Mouse (Mus musculus) midbrain, postnatal 0 days (tissue): ENCODE measurements around the gene Mgat5. TPM values are rescaled to one million over a fixed set of nuclear protein-coding genes. Genes with fewer than 3 reads are reported as not detected.

ENCODE experiments used
- ATAC-seq: fragments of 200-750 bp; cut with Nextera tagmentation; 2 replicates; pipeline ENCODE4 v1.8.0; 2017; ENCODE audit warnings: moderate number of reproducible peaks, mild to moderate bottlenecking, moderate TSS enrichment, moderate library complexity; ENCODE audit not compliant: low FRiP score
- DNase-seq: peaks from one replicate; pipeline ENCODE4 v3.0.0-alpha.2; 2015; ENCODE audit warnings: low spot score
- H3K27ac ChIP-seq: fragments of 300-500 bp; sonication (generic); 2 replicates; pipeline ENCODE4 v1.5.1; 2014; ENCODE audit warnings: low read depth, mild to moderate bottlenecking, low read length, mixed read lengths
- H3K27me3 ChIP-seq: fragments of 300-500 bp; sonication (generic); 2 replicates; pipeline ENCODE4 v1.6.1; 2014; ENCODE audit warnings: low read length, control low read depth, mixed read lengths; ENCODE audit not compliant: insufficient read depth
- H3K36me3 ChIP-seq: fragments of 300-500 bp; sonication (generic); 2 replicates; pipeline ENCODE4 v1.6.1; 2014; ENCODE audit warnings: low read length, control low read depth, mixed read lengths; ENCODE audit not compliant: insufficient read depth
- H3K4me1 ChIP-seq: fragments of 300-500 bp; sonication (generic); 2 replicates; pipeline ENCODE4 v1.6.1; 2014; ENCODE audit warnings: mild to moderate bottlenecking, control low read depth, antibody characterized with exemption, low read length, mixed read lengths; ENCODE audit not compliant: insufficient read depth
- H3K4me2 ChIP-seq: fragments of 300-500 bp; sonication (generic); 2 replicates; pipeline ENCODE4 v1.6.1; 2014; ENCODE audit warnings: low read depth, mild to moderate bottlenecking, low read length, mixed read lengths; ENCODE audit not compliant: poor library complexity, severe bottlenecking
- H3K4me3 ChIP-seq: fragments of 300-500 bp; sonication (generic); 2 replicates; pipeline ENCODE4 v1.5.1; 2014; ENCODE audit warnings: low read depth, mild to moderate bottlenecking, low read length, moderate library complexity
- H3K9ac ChIP-seq: fragments of 300-500 bp; sonication (generic); replicated peaks from 2 replicates; pipeline ENCODE4 v1.6.1; 2014; ENCODE audit warnings: mild to moderate bottlenecking, low read length, moderate library complexity, mixed read lengths; ENCODE audit not compliant: poor library complexity, severe bottlenecking
- H3K9me3 ChIP-seq: fragments of 300-500 bp; sonication (generic); 2 replicates; pipeline ENCODE4 v1.6.1; 2016; ENCODE audit warnings: low read length, control low read depth
- CTCF ChIP-seq: IDR thresholded peaks from 2 replicates; pipeline ENCODE4 v1.5.1; 2016; ENCODE audit warnings: antibody characterized with exemption, mild to moderate bottlenecking
- WGBS: fragments of 180-500 bp; shearing (Covaris S2); extraction: QIAGEN DNeasy Blood & Tissue Kit; methylation state at CpG from one replicate; pipeline ENCODE4 v1.1.7; 2014; 5-methylcytosine and 5-hydroxymethylcytosine counted together
- polyA plus RNA-seq: library from polyadenylated mRNA; unstranded; fragments of >200 nt; fragmentation: Nextera tagmentation; extraction: Ambion mirVana; gene quantifications from 2 replicates; pipeline ENCODE4 v1.2.1, GENCODE M21; 2015
- total RNA-seq: library from RNA; depleted of rRNA; stranded (reverse); fragments of >200 nt; gene quantifications from 2 replicates; pipeline ENCODE4 v1.2.3, GENCODE M21; 2014

Mgat5 gene
- total and polyA plus RNA-seq, 2 experiments from 2014 or later = 13.0 to 56.5 TPM

- DNase-seq = no peak
- no peak overlapping the region for H3K9ac ChIP-seq
- no peaks in the 10 kb centered on the region for H3K9me3 ChIP-seq
- no peak overlapping the region for H3K27ac ChIP-seq
- H3K4me1 ChIP-seq = 0 out of 2 replicates have a peak, but pooled peaks cover 2% of the 10 kb centered on the region
- H3K36me3 ChIP-seq = no peaks in the 10 kb centered on the region
- H3K27me3 ChIP-seq = no peaks in the 10 kb centered on the region
- TF ChIP-seq CTCF = no peak
- 76% methylated on average over 3 of the region's 3 CpGs for WGBS
- no peak overlapping the region for H3K4me3 ChIP-seq
- no peak for ATAC-seq
- no peak overlapping the region for H3K4me2 ChIP-seq
These were observed 64.5 kb downstream of the Mgat5 start for GRCm38 (mm10) chr1:127269343-127269742.

- no peak overlapping the region for H3K9ac ChIP-seq
- 0 out of 2 replicates have a peak, but pooled peaks cover 2% of the 10 kb centered on the region for H3K4me1 ChIP-seq
- H3K27ac ChIP-seq = peak overlapping the region; percentile 47; the same call in 1 of the 2 replicates
- H3K27me3 ChIP-seq = no peaks in the 10 kb centered on the region
- TF ChIP-seq CTCF = no peak
- DNase-seq = no peak
- H3K4me3 ChIP-seq = no peak overlapping the region
- H3K4me2 ChIP-seq = no peak overlapping the region
- peak; percentile 60; the same call in 1 of the 2 replicates for ATAC-seq
- WGBS = 71% methylated on average over 13 of the region's 13 CpGs
- H3K36me3 ChIP-seq = no peaks in the 10 kb centered on the region
- H3K9me3 ChIP-seq = no peaks in the 10 kb centered on the region
These were observed 65.6 kb downstream of the Mgat5 start for GRCm38 (mm10) chr1:127270273-127271020.

- Histone ChIP-seq H3K4me1 (0 out of 2 replicates have a peak, but pooled peaks cover 2% of the 10 kb centered on the region), H3K27me3 (no peaks in the 10 kb centered on the region), H3K36me3 (no peaks in the 10 kb centered on the region), H3K9ac (no peak overlapping the region), H3K9me3 (no peaks in the 10 kb centered on the region), H3K27ac (no peak overlapping the region), H3K4me3 (no peak overlapping the region), H3K4me2 (no peak overlapping the region)
- 94% methylated on average over 4 of the region's 4 CpGs for WGBS
- TF ChIP-seq CTCF = no peak
- no peak for ATAC-seq
- no peak for DNase-seq
These were observed 66.3 kb downstream of the Mgat5 start for GRCm38 (mm10) chr1:127271156-127271555.

GRCm38 (mm10) chr1:127273363-127273762 lies 68.5 kb downstream of the Mgat5 start:
- no peak for ATAC-seq

GRCm38 (mm10) chr1:127275572-127276324 lies 70.9 kb downstream of the Mgat5 start:
- no peak for ATAC-seq
- Histone ChIP-seq H3K27me3 (no peaks in the 10 kb centered on the region), H3K27ac (no peak overlapping the region), H3K9me3 (no peaks in the 10 kb centered on the region), H3K9ac (no peak overlapping the region), H3K4me1 (no peaks in the 10 kb centered on the region), H3K4me3 (no peak overlapping the region), H3K36me3 (no peaks in the 10 kb centered on the region), H3K4me2 (no peak overlapping the region)
- no peak for DNase-seq
- 96% methylated on average over 3 of the region's 3 CpGs for WGBS
- no peak for TF ChIP-seq CTCF

More at GRCm38 (mm10) chr1:127273363-127273762, 68.5 kb downstream of the Mgat5 start:
- Histone ChIP-seq H3K9ac (no peak overlapping the region), H3K36me3 (no peaks in the 10 kb centered on the region), H3K27ac (no peak overlapping the region), H3K4me2 (no peak overlapping the region), H3K4me1 (0 out of 2 replicates have a peak, but pooled peaks cover 2% of the 10 kb centered on the region), H3K27me3 (no peaks in the 10 kb centered on the region), H3K9me3 (no peaks in the 10 kb centered on the region), H3K4me3 (no peak overlapping the region)
- TF ChIP-seq CTCF = no peak
- no peak for DNase-seq
- whole genome bisulfite sequencing = 86% methylated on average over 5 of the region's 5 CpGs

GRCm38 (mm10) chr1:127278067-127278466 lies 73.3 kb downstream of the Mgat5 start:
- no peaks in the 10 kb centered on the region for H3K27me3 ChIP-seq
- H3K36me3 ChIP-seq = no peaks in the 10 kb centered on the region
- no peaks in the 10 kb centered on the region for H3K4me1 ChIP-seq
- no peak overlapping the region for H3K4me3 ChIP-seq
- H3K9ac ChIP-seq = no peak overlapping the region
- no peak overlapping the region for H3K4me2 ChIP-seq
- DNase-seq (no peak), ATAC-seq (no peak)
- H3K27ac ChIP-seq = no peak overlapping the region
- TF ChIP-seq CTCF = no peak
- H3K9me3 ChIP-seq = no peaks in the 10 kb centered on the region
- 97% methylated on average over 3 of the region's 3 CpGs for WGBS
